Mouse (Mus musculus): Measurements from ENCODE around the gene Bace2. TPM values are rescaled to one million over a fixed set of nuclear protein-coding genes. Genes with fewer than 3 reads are reported as not detected.

Gene Bace2
- total and polyA plus RNA-seq, 3 experiments: 0.04 to 0.63 (median 0.46) TPM

DNA sequence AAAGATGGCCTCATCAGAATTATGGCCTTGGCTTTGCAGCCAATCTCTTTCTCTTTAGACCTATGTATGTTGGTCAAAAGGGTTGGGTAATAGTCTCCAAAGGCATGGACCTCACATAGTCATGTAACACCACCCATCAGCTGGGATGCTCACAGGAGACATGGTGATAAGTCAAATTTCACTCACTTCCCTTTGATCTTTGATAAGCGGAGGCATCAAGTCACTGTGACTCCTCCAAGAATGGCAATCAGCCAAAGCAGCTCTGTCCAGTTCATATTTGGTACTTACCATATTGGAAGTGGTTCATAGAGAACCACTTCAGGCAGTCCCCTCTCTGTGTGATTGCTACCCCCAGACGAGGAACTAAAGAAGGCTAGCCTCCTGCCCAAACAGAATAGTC, 118.1 kb downstream of the Bace2 start:
- H3K79me2 ChIP-seq (replicated peaks; ENCODE audit: control insufficient read depth, extremely low read depth, insufficient read depth, poor library complexity, severe bottlenecking): no peaks in the 10 kb centered on the region
- no peak overlapping the region for H3K4me2 ChIP-seq (ENCODE audit: insufficient read depth, low read depth, poor library complexity, severe bottlenecking)
- H3K9me3 ChIP-seq (replicated peaks; ENCODE audit: low read length): no peaks in the 10 kb centered on the region
- TF ChIP-seq NRF1 (IDR thresholded peaks at IDR 0.05; ENCODE audit: low read depth, low read length): no peak
- no peak for TF ChIP-seq KAT2A (IDR thresholded peaks at IDR 0.05; ENCODE audit: insufficient replicate concordance, low read length)
- TF ChIP-seq PAX5 (IDR thresholded peaks at IDR 0.05; ENCODE audit: low read length): no peak
- TF ChIP-seq SMC3 (IDR thresholded peaks at IDR 0.05; ENCODE audit: low read depth, low read length): no peak
- no peak for TF ChIP-seq MYC (IDR thresholded peaks at IDR 0.05; ENCODE audit: low read depth, low read length)
- no peak for TF ChIP-seq ZC3H11A (IDR thresholded peaks at IDR 0.05; ENCODE audit: low read depth, low read length)
- TF ChIP-seq MAZ (IDR thresholded peaks at IDR 0.05; ENCODE audit: low read depth, low read length): no peak
- TF ChIP-seq ETS1 (conservative IDR thresholded peaks at IDR 0.05; ENCODE audit: low read depth, low read length): no peak
- no peak for TF ChIP-seq TBP (conservative IDR thresholded peaks at IDR 0.05; ENCODE audit: low read depth, low read length)
- TF ChIP-seq USF2 (conservative IDR thresholded peaks at IDR 0.05; ENCODE audit: low read depth, low read length): no peak
- H3K27ac ChIP-seq (ENCODE audit: insufficient read depth, low read depth): no peak overlapping the region
- no peak overlapping the region for H3K4me3 ChIP-seq (replicated peaks in 1 of 3; ENCODE audit: low read depth in 2 of 3, low read length in 2 of 3, poor library complexity in 1 of 3)
- no peak overlapping the region for H3K9ac ChIP-seq (ENCODE audit: insufficient read depth, low read depth)
- H3K36me3 ChIP-seq (replicated peaks in 1 of 2; ENCODE audit: control insufficient read depth in 1 of 2, insufficient read depth in 1 of 2, low read length in 1 of 2): no peaks in the 10 kb centered on the region
- no peak for DNase-seq (ENCODE audit: extremely low read depth)
- dilution Hi-C loops (cut with MboI; ENCODE audit: extremely low pct_ligation_motif_present, extremely low pct_unique_long_range_greater_than_20kb, low sequenced_read_pairs): no loop called here
- in situ Hi-C loops (cut with MboI; ENCODE audit: low pct_ligation_motif_present, low pct_unique_long_range_greater_than_20kb, low sequenced_read_pairs): no loop called here
- H3K4me1 ChIP-seq (ENCODE audit: control insufficient read depth in 1 of 2, insufficient read depth in 2 of 2): peaks cover 10 to 31% of the 10 kb centered on the region in 2 experiments; a peak in 3 of 4 replicates
- no peaks in the 10 kb centered on the region for H3K27me3 ChIP-seq (replicated peaks)

DNA sequence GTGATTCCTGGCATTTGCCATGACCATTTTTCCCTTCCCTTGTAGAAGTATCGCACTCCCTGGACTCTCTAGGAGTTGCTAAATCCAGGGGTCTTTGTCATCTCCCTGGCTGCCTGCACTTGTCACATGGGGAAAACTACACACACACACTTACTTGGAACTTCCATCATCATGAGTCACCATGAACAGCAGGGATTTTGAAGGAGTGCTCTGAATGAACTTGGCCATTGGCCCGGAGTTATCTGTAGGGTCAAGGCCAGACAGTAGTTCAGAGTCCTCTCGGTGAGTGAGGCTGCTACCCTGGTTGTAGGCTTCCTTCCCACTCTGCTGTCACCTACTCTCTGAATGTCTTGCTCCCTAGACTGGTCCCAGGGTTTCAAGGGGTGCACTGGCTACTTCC, 119.0 kb downstream of the Bace2 start:
- no peak overlapping the region for H3K4me3 ChIP-seq (replicated peaks in 1 of 3; ENCODE audit: low read depth in 2 of 3, low read length in 2 of 3, poor library complexity in 1 of 3)
- no peak overlapping the region for H3K4me2 ChIP-seq (ENCODE audit: insufficient read depth, low read depth, poor library complexity, severe bottlenecking)
- H3K27me3 ChIP-seq (replicated peaks): no peaks in the 10 kb centered on the region
- H3K4me1 ChIP-seq (ENCODE audit: control insufficient read depth in 1 of 2, insufficient read depth in 2 of 2): peaks cover 5 to 22% of the 10 kb centered on the region in 2 experiments; a peak in 3 of 4 replicates
- in situ Hi-C loops (cut with MboI; ENCODE audit: low pct_ligation_motif_present, low pct_unique_long_range_greater_than_20kb, low sequenced_read_pairs) (no loop called here), dilution Hi-C loops (cut with MboI; ENCODE audit: extremely low pct_ligation_motif_present, extremely low pct_unique_long_range_greater_than_20kb, low sequenced_read_pairs) (no loop called here)
- no peak overlapping the region for H3K27ac ChIP-seq (ENCODE audit: insufficient read depth, low read depth)
- DNase-seq (ENCODE audit: extremely low read depth): no peak
- no peaks in the 10 kb centered on the region for H3K79me2 ChIP-seq (replicated peaks; ENCODE audit: control insufficient read depth, extremely low read depth, insufficient read depth, poor library complexity, severe bottlenecking)
- H3K9ac ChIP-seq (ENCODE audit: insufficient read depth, low read depth): no peak overlapping the region
- TF ChIP-seq BHLHE40 (IDR thresholded peaks at IDR 0.05; ENCODE audit: low read depth, low read length) (no peak), MAZ (IDR thresholded peaks at IDR 0.05; ENCODE audit: low read depth, low read length) (no peak), USF1 (IDR thresholded peaks at IDR 0.05; ENCODE audit: low read depth, low read length) (no peak), ELF1 (IDR thresholded peaks at IDR 0.05; ENCODE audit: low read depth, low read length) (no peak), ZNF384 (IDR thresholded peaks at IDR 0.05; ENCODE audit: low read depth, low read length) (no peak)
- H3K36me3 ChIP-seq (replicated peaks in 1 of 2; ENCODE audit: control insufficient read depth in 1 of 2, insufficient read depth in 1 of 2, low read length in 1 of 2): no peaks in the 10 kb centered on the region
- no peaks in the 10 kb centered on the region for H3K9me3 ChIP-seq (replicated peaks; ENCODE audit: low read length)

DNA sequence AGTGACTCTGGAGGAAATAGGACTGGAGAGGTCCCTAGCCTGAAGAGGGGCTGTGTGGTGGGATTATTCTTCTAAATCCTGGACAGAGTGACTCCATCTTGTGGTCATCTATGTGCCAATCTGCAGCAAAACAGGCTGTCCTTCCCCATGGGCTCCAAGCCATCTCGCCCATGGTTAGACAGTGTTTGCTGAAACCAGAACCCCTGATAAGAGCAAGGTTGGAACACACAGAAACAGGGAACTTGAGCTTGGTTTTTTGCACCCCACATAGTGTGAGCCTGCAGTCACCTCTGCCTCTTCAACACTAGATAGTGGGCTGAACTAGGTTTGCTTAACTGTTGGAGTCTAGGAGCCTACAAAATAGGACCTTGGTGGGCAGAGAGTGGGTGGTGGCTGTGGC, 120.0 kb downstream of the Bace2 start:
- no peak overlapping the region for H3K9ac ChIP-seq (ENCODE audit: insufficient read depth, low read depth)
- peaks cover 3 to 18% of the 10 kb centered on the region in 2 experiments; a peak in 2 of 4 replicates for H3K4me1 ChIP-seq (ENCODE audit: control insufficient read depth in 1 of 2, insufficient read depth in 2 of 2)
- TF ChIP-seq JUND (conservative IDR thresholded peaks at IDR 0.05; ENCODE audit: low read depth, low read length) (no peak), IRF4 (IDR thresholded peaks at IDR 0.05; ENCODE audit: low read depth, low read length) (no peak), GABPA (IDR thresholded peaks at IDR 0.05; ENCODE audit: insufficient replicate concordance, low read depth, low read length) (no peak), CTCF (conservative IDR thresholded peaks at IDR 0.05 in 1 of 2, IDR thresholded peaks at IDR 0.05 in 1 of 2; ENCODE audit: low read depth in 2 of 2, low read length in 2 of 2) (no peak), ETS1 (conservative IDR thresholded peaks at IDR 0.05; ENCODE audit: low read depth, low read length) (no peak), E2F4 (IDR thresholded peaks at IDR 0.05; ENCODE audit: insufficient replicate concordance, low read depth, low read length) (no peak), MAZ (IDR thresholded peaks at IDR 0.05; ENCODE audit: low read depth, low read length) (no peak), RCOR1 (conservative IDR thresholded peaks at IDR 0.05; ENCODE audit: low read depth, low read length) (no peak), ZMIZ1 (IDR thresholded peaks at IDR 0.05; ENCODE audit: low read depth, low read length) (no peak), SMC3 (IDR thresholded peaks at IDR 0.05; ENCODE audit: low read depth, low read length) (no peak), ELF1 (IDR thresholded peaks at IDR 0.05; ENCODE audit: low read depth, low read length) (no peak), USF2 (conservative IDR thresholded peaks at IDR 0.05; ENCODE audit: low read depth, low read length) (no peak), ZNF384 (IDR thresholded peaks at IDR 0.05; ENCODE audit: low read depth, low read length) (no peak), NRF1 (IDR thresholded peaks at IDR 0.05; ENCODE audit: low read depth, low read length) (no peak), JUN (IDR thresholded peaks at IDR 0.05; ENCODE audit: insufficient read depth, low read depth, low read length) (no peak), HCFC1 (IDR thresholded peaks at IDR 0.05; ENCODE audit: low read depth, low read length) (no peak), TCF12 (IDR thresholded peaks at IDR 0.05; ENCODE audit: low read depth, low read length) (no peak), USF1 (IDR thresholded peaks at IDR 0.05; ENCODE audit: low read depth, low read length) (no peak)
- no peak overlapping the region for H3K4me2 ChIP-seq (ENCODE audit: insufficient read depth, low read depth, poor library complexity, severe bottlenecking)
- H3K9me3 ChIP-seq (replicated peaks; ENCODE audit: low read length): no peaks in the 10 kb centered on the region
- in situ Hi-C loops (cut with MboI; ENCODE audit: low pct_ligation_motif_present, low pct_unique_long_range_greater_than_20kb, low sequenced_read_pairs) (no loop called here), dilution Hi-C loops (cut with MboI; ENCODE audit: extremely low pct_ligation_motif_present, extremely low pct_unique_long_range_greater_than_20kb, low sequenced_read_pairs) (no loop called here)
- H3K27ac ChIP-seq (ENCODE audit: insufficient read depth, low read depth): no peak overlapping the region
- H3K4me3 ChIP-seq (replicated peaks in 1 of 3; ENCODE audit: low read depth in 2 of 3, low read length in 2 of 3, poor library complexity in 1 of 3): no peak overlapping the region
- DNase-seq (ENCODE audit: extremely low read depth): no peak
- H3K27me3 ChIP-seq (replicated peaks): no peaks in the 10 kb centered on the region
- no peaks in the 10 kb centered on the region for H3K36me3 ChIP-seq (replicated peaks in 1 of 2; ENCODE audit: control insufficient read depth in 1 of 2, insufficient read depth in 1 of 2, low read length in 1 of 2)
- no peaks in the 10 kb centered on the region for H3K79me2 ChIP-seq (replicated peaks; ENCODE audit: control insufficient read depth, extremely low read depth, insufficient read depth, poor library complexity, severe bottlenecking)

Data from CH12.LX (cell line).